Mouse (Mus musculus) limb, embryonic 13.5 days (tissue): ENCODE data around the gene Alyref2. TPM values are rescaled to one million over a fixed set of nuclear protein-coding genes. Genes with fewer than 3 reads are reported as not detected.

Experiments used
- ATAC-seq: fragments of 200-750 bp; cut with Nextera tagmentation; 2 replicates; pipeline ENCODE4 v1.8.0; 2017; ENCODE audit warnings: low read depth, moderate number of reproducible peaks, moderate TSS enrichment; ENCODE audit not compliant: low FRiP score
- H3K27ac ChIP-seq: fragments of 300-500 bp; sonication (generic); 2 replicates; pipeline ENCODE4 v1.5.1; 2015; ENCODE audit warnings: inconsistent platforms, mild to moderate bottlenecking, moderate library complexity
- H3K27me3 ChIP-seq: fragments of 300-500 bp; sonication (generic); 2 replicates; pipeline ENCODE4 v1.6.1; 2015; ENCODE audit warnings: mild to moderate bottlenecking, inconsistent platforms
- H3K36me3 ChIP-seq: fragments of 300-500 bp; sonication (generic); 2 replicates; pipeline ENCODE4 v1.6.1; 2015; ENCODE audit warnings: inconsistent platforms, mild to moderate bottlenecking, moderate library complexity
- H3K4me1 ChIP-seq: fragments of 300-500 bp; sonication (generic); 2 replicates; pipeline ENCODE4 v1.6.1; 2015; ENCODE audit warnings: inconsistent platforms
- H3K4me2 ChIP-seq: fragments of 300-500 bp; sonication (generic); replicated peaks from 2 replicates; pipeline ENCODE4 v1.6.1; 2015; ENCODE audit warnings: inconsistent platforms, mild to moderate bottlenecking, moderate library complexity
- H3K4me3 ChIP-seq: fragments of 300-500 bp; sonication (generic); 2 replicates; pipeline ENCODE4 v1.5.1; 2015; ENCODE audit warnings: moderate library complexity, mild to moderate bottlenecking, inconsistent platforms
- H3K9ac ChIP-seq: fragments of 300-500 bp; sonication (generic); 2 replicates; pipeline ENCODE4 v1.6.1; 2015; ENCODE audit warnings: mild to moderate bottlenecking, inconsistent platforms
- H3K9me3 ChIP-seq: fragments of 300-500 bp; sonication (generic); 2 replicates; pipeline ENCODE4 v1.6.1; 2016; ENCODE audit warnings: inconsistent platforms
- WGBS: fragments of 180-500 bp; shearing (Covaris S2); methylation state at CpG from one replicate; pipeline ENCODE4 v1.1.7; 2015; 5-methylcytosine and 5-hydroxymethylcytosine counted together
- polyA plus RNA-seq: library from polyadenylated mRNA; unstranded; fragments of >200 nt; fragmentation: Nextera tagmentation; extraction: Ambion mirVana; gene quantifications from 2 replicates; pipeline ENCODE4 v1.2.1, GENCODE M21; 2015

The Alyref2 gene
- polyA plus RNA-seq: 15.8 and 16.4 TPM in 2 replicates

DNA sequence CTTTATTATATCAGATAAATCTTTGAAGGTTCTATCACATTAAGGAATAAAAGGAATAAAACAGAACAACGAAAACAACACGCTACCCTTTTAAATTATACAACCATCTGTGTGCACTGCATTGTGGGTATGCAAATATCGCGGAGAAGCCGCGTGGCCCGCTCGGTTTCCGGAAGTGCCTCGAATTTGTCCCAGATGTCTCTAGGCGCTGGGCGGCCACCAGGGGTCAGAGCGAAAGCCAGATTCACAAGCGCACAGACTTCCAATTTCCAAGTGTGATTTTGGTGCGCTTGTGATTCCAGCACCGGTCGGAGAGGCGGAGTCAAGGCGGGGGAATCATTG is at the start of gene Alyref2:
TSS of gene Alyref2 (plus strand) at position 229 of the 342 bp plus-strand sequence.
- Histone ChIP-seq H3K36me3 (no peaks in the 10 kb centered on the region), H3K27ac (peak within 1 kb of the TSS; percentile 95), H3K9me3 (peaks cover 3% of the 10 kb centered on the region; the same call in 1 of the 2 replicates), H3K9ac (peak within 1 kb of the TSS; percentile 84), H3K4me2 (peak within 1 kb of the TSS; percentile 76), H3K27me3 (no peaks in the 10 kb centered on the region), H3K4me1 (0 out of 2 replicates have a peak, but pooled peaks cover 7% of the 10 kb centered on the region), H3K4me3 (peak within 1 kb of the TSS; percentile 69)
- WGBS: under 1% methylated on average over 19 of the region's 19 CpGs
- ATAC-seq: peak; percentile 86

DNA sequence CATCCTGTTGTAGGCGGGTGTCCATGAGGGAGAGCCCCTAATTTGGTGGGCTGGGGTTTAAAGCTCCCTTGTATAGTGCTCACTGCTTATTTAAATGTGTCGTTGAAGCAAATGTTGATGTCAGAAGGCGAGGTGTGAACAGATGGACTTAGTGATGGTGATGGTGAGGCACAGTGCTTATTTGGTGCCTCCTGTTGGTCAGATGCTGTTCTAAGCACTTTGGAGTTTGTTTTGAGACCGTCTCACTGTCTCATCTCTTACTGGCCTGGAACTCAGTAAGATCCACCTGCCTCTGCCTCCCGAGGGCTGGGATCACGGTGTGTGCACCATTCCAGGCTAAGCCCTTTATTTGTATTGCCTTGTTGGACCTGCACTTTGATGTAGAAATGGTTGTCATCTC is 48.4 kb upstream of the Alyref2 start:
- 73% methylated on average over 6 of the region's 6 CpGs for WGBS
- Histone ChIP-seq H3K4me3 (no peak overlapping the region), H3K4me2 (no peak overlapping the region), H3K9me3 (no peaks in the 10 kb centered on the region), H3K36me3 (no peaks in the 10 kb centered on the region), H3K9ac (no peak overlapping the region), H3K27ac (no peak overlapping the region), H3K4me1 (peaks cover 5% of the 10 kb centered on the region; the same call in 1 of the 2 replicates), H3K27me3 (no peaks in the 10 kb centered on the region)
- 0 out of 2 replicates have a peak, but pooled peaks have one; percentile 15 for ATAC-seq

DNA sequence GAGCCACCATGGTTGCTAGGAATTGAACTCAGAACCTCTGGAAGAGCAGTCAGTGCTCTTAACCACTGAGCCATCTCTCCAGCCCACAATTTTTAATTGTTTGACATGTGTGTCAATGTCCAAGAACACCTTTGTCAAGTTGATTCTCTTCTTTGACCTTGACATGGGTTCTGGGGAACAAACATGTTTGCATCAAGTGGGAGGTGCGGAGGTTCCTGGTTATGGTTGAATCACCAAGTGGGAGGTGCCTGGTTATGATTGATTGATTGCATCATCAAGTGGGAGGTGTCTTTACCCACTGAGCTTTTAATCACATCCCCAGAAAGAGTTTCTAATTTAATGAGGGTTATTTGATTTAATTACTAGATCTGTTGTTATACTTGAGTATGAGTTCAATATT is 45.7 kb upstream of the Alyref2 start:
- Histone ChIP-seq H3K4me2 (no peak overlapping the region), H3K9ac (no peak overlapping the region), H3K27me3 (no peaks in the 10 kb centered on the region), H3K4me1 (peaks cover 8% of the 10 kb centered on the region; the same call in 1 of the 2 replicates), H3K4me3 (no peak overlapping the region), H3K9me3 (no peaks in the 10 kb centered on the region), H3K27ac (no peak overlapping the region), H3K36me3 (0 out of 2 replicates have a peak, but pooled peaks cover 4% of the 10 kb centered on the region)
- 97% methylated on average over 1 of the region's 1 CpGs for WGBS
- ATAC-seq: no peak

DNA sequence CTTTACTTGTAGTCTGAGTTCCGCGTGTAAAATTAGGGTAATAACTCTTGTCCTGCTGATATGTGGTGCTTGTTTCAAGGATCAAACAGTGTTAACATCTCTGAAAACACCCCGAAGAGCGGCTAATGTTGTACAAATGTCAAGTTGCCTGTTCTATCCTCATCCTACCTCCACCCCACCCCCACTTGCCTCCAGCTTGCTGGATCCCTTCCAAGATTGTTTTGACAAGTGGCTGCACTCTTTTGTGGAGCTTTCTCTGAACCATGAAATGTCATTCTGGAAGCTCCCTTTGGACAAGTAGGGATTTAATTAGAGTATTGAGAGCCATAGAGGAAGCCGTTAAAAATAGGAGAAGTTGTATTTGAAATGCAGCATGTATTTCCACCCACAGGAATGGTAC is 43.5 kb upstream of the Alyref2 start:
- ATAC-seq: no peak
- Histone ChIP-seq H3K36me3 (0 out of 2 replicates have a peak, but pooled peaks cover 4% of the 10 kb centered on the region), H3K9ac (no peak overlapping the region; the same call in 1 of the 2 replicates), H3K4me1 (peaks cover 8% of the 10 kb centered on the region; the same call in 1 of the 2 replicates), H3K27me3 (no peaks in the 10 kb centered on the region), H3K4me3 (no peak overlapping the region), H3K27ac (no peak overlapping the region), H3K4me2 (no peak overlapping the region), H3K9me3 (no peaks in the 10 kb centered on the region)
- 34% methylated on average over 5 of the region's 5 CpGs for WGBS

DNA sequence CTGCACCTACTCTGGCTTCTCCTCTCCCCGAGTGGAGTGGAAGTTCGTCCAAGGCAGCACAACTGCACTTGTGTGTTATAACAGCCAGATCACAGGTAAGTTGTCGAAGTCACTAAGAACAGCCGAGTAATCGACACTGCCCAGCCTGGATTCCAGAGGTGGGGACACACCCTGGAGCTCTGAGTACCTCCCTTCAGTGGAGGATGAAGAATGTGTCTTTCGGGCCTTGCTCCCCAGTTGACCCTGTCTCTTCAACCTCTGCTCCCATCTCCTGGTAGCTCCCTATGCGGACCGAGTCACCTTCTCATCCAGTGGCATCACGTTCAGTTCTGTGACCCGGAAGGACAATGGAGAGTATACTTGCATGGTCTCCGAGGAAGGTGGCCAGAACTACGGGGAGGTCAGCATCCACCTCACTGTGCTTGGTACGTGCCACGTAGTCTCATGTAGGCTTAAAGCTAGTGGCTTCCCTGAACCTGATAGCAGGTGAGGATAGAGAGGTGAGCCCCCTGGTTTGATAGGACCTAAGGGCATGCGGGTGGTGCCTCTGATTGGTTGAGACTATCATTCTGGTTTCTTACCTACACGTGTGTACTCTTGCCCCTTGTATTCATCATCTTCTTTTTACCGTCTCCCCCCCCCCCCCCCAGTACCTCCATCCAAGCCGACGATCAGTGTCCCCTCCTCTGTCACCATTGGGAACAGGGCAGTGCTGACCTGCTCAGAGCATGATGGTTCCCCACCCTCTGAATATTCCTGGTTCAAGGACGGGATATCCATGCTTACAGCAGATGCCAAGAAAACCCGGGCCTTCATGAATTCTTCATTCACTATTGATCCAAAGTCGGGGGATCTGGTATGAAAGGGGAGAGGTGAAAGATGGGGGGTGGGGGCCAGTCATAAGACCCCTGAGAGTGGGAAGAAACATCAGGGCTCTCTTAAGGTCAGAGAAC is 42.5 kb upstream of the Alyref2 start:
- no peak overlapping the region for H3K4me3 ChIP-seq

DNA sequence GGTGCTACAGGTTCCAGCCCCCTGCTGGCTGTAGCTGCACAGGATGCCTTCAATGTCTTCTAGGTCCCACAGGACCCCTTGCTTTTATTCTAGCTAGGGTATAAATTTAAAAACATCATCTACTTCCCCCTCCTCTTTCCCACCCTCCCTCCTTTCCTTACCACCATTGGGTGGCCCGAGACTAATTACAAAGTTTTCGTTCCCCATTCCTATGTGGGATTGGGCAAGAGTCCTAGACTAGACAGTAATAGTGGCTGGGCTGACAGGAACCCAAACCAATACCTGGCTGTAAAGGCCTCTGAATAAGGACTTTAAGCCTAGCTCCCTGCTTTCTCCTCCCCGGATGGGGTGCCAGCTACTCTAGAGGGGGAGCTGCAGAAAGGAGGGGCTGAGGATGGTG is 40.1 kb upstream of the Alyref2 start:
- ATAC-seq: no peak
- 91% methylated on average over 3 of the region's 3 CpGs for WGBS
- no peak overlapping the region for H3K9ac ChIP-seq
- no peak overlapping the region for H3K27ac ChIP-seq
- H3K9me3 ChIP-seq: no peaks in the 10 kb centered on the region
- no peaks in the 10 kb centered on the region for H3K27me3 ChIP-seq
- no peak overlapping the region for H3K4me3 ChIP-seq
- H3K4me2 ChIP-seq: no peak overlapping the region
- 0 out of 2 replicates have a peak, but pooled peaks cover 4% of the 10 kb centered on the region for H3K36me3 ChIP-seq
- H3K4me1 ChIP-seq: peaks cover 8% of the 10 kb centered on the region; the same call in 1 of the 2 replicates

More for the DNA sequence above, 42.5 kb upstream of the Alyref2 start:
- H3K27me3 ChIP-seq: no peaks in the 10 kb centered on the region
- H3K36me3 ChIP-seq: 0 out of 2 replicates have a peak, but pooled peaks cover 4% of the 10 kb centered on the region
- 94% methylated on average over 22 of the region's 22 CpGs for WGBS
- no peak overlapping the region for H3K27ac ChIP-seq
- no peak overlapping the region for H3K9ac ChIP-seq
- no peak overlapping the region for H3K4me2 ChIP-seq
- no peak; the same call in 1 of the 2 replicates for ATAC-seq
- H3K4me1 ChIP-seq: peaks cover 8% of the 10 kb centered on the region; the same call in 1 of the 2 replicates
- no peaks in the 10 kb centered on the region for H3K9me3 ChIP-seq

DNA sequence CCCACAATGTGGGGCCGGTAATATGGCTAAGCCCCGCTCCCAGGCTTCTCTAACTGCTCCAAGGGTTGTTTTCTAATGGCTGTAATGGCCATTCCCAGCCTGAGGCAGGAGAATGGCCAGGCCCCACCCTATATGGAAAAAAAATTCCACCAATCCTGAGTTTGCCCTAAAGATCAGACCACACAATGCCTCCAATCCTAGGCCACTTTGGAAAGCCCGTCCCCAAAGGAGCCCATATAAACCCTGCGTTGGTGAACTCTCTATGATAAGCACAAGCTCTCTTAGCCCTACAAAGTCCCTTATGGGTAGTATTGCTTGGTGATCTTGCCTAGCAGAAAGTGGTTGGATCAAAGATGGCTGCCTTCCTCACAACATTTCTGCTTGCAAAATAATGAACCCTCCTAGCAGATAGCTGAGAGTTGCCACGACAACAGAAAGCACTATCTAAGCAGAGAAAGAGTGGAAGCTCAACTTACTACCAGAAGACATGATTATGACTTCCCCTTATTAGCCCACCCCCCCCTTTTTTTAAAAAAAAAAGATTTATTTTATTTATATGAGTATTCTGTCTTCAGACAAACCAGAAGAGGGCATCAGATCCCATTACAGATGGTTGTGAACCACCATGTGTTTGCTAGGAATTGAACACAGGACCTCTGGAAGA is 37.4 kb upstream of the Alyref2 start:
- Histone ChIP-seq H3K27me3 (no peaks in the 10 kb centered on the region), H3K4me3 (no peak overlapping the region), H3K9me3 (no peaks in the 10 kb centered on the region), H3K27ac (no peak overlapping the region), H3K36me3 (0 out of 2 replicates have a peak, but pooled peaks cover 4% of the 10 kb centered on the region), H3K9ac (no peak overlapping the region), H3K4me2 (no peak overlapping the region), H3K4me1 (no peaks in the 10 kb centered on the region)
- ATAC-seq: no peak
- 90% methylated on average over 5 of the region's 5 CpGs for WGBS

DNA sequence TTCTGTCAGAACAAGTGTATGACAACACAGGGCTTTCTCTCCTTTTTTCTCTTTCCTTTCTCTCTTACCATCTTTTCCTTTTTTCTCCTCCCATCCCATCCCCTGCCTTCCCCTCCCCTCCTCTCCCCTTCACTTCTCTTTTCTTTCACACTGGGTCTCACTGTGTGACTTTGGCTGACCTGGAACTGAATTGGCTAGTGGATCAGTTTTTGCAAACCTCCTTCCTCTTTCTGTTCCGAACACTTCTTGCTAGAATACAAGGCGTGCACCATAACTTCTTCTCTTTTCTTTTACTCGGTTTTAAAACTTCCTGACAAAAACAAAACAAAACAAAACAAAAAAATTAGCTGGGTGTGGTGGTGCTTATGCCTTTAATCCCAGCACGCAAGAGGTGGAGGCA is 36.7 kb upstream of the Alyref2 start:
- Histone ChIP-seq H3K27me3 (no peaks in the 10 kb centered on the region), H3K9ac (no peak overlapping the region), H3K4me2 (no peak overlapping the region), H3K4me1 (no peaks in the 10 kb centered on the region), H3K36me3 (0 out of 2 replicates have a peak, but pooled peaks cover 4% of the 10 kb centered on the region), H3K9me3 (no peaks in the 10 kb centered on the region), H3K27ac (no peak overlapping the region), H3K4me3 (no peak overlapping the region)
- no peak for ATAC-seq
- 81% methylated on average over 4 of the region's 4 CpGs for WGBS

DNA sequence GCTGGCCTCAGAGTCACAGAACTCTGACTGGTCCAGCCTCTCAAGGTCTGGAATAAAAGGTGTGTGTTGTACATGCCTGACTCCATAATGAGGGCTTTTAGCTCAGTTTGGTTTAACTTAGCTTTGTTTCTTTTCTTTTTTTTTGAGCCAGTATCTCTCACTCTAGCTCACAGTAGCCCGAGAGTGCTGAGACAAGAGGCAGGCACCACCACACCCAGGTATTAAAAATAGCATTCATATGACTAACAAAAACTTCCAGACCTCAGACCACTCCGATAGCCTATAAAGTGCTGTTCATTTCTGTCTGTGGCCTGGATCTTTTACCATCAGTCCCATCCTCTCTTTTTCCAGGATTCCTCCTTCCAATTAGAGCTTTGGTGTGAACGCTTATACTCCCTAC is 33.6 kb upstream of the Alyref2 start:
- WGBS: 89% methylated on average over 3 of the region's 3 CpGs
- Histone ChIP-seq H3K27ac (no peak overlapping the region), H3K9ac (no peak overlapping the region), H3K36me3 (no peaks in the 10 kb centered on the region), H3K4me3 (no peak overlapping the region), H3K4me2 (no peak overlapping the region), H3K9me3 (no peaks in the 10 kb centered on the region), H3K4me1 (no peaks in the 10 kb centered on the region), H3K27me3 (no peaks in the 10 kb centered on the region)
- ATAC-seq: no peak

DNA sequence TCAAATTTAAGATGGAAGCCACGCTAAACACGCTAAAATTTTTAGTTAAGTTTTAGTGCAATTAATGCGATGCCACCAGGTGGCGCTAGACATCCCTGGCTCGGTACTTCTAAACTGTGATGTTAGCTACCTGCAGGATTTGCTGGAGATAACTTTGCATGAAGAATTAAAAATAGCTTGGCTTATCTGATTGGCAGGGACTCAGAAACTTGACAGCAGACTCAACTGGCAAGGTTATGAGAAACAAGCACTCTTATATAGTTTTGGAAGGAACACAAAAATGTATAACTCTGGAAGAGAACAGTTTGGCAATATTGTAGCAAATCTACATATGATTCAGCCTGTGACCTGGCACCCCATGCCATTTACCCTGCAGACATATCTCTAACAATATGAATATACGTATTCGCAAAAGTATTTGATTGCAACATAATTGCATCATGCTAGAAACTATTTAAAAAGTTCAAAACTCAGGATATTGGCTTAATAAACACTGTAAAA is 32.9 kb upstream of the Alyref2 start:
- H3K4me1 ChIP-seq: no peaks in the 10 kb centered on the region
- no peaks in the 10 kb centered on the region for H3K36me3 ChIP-seq
- H3K9me3 ChIP-seq: no peaks in the 10 kb centered on the region
- H3K27me3 ChIP-seq: no peaks in the 10 kb centered on the region
- no peak overlapping the region for H3K4me3 ChIP-seq
- no peak overlapping the region for H3K27ac ChIP-seq
- no peak for ATAC-seq
- WGBS: 31% methylated on average over 7 of the region's 7 CpGs
- H3K9ac ChIP-seq: no peak overlapping the region
- peak overlapping the region; percentile 25; the same call in 1 of the 2 replicates for H3K4me2 ChIP-seq

DNA sequence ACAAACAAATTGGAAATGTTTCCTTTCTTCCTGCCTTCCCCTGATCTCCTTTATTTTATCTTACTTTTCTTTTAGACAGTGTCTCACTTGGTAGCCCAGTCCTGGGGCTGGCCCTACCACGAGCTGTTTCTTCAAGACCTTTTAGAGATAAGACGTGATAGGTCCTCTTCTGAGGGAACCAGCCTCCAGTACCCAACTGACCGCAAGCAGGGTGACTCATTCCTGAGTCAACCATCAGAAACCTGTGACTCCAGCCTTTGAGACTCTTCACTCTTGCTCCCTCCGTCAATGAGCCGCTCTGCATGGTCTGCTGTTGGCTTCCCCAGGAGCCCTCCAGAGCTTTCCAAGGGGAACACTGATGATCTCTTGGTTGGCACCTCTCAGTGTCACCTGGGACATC is 32.4 kb upstream of the Alyref2 start:
- H3K4me3 ChIP-seq: no peak overlapping the region

DNA sequence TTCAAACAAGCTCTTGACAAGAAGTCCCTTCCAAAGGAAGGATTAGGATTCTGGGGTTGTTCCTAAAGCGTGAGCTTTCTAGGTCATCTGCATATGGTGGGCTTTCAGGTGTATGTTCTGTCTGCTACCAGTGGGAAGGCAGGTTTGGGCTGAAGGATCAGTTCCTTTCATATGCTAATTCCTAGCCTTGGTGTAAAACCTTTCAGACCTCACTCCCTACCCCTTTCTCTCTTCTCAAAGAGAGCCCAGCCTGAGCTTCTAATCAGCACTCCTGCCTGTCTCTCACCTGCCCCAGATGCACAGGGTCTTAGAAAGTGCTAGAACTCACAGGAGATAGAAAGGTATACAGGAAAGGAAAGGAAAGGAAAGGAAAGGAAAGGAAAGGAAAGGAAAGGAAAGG is 31.8 kb upstream of the Alyref2 start:
- no peak for ATAC-seq
- whole genome bisulfite sequencing: 74% methylated on average over 1 of the region's 1 CpGs
- Histone ChIP-seq H3K27ac (no peak overlapping the region), H3K4me3 (no peak overlapping the region), H3K27me3 (no peaks in the 10 kb centered on the region), H3K9me3 (no peaks in the 10 kb centered on the region), H3K4me1 (no peaks in the 10 kb centered on the region), H3K9ac (no peak overlapping the region), H3K36me3 (no peaks in the 10 kb centered on the region), H3K4me2 (no peak overlapping the region)

More for the DNA sequence above, 32.4 kb upstream of the Alyref2 start:
- no peak for ATAC-seq
- Histone ChIP-seq H3K27me3 (no peaks in the 10 kb centered on the region), H3K27ac (no peak overlapping the region), H3K4me2 (no peak overlapping the region), H3K4me1 (no peaks in the 10 kb centered on the region), H3K9ac (no peak overlapping the region), H3K36me3 (no peaks in the 10 kb centered on the region), H3K9me3 (no peaks in the 10 kb centered on the region)
- WGBS: 90% methylated on average over 5 of the region's 5 CpGs
